Mouse (Mus musculus): ENCODE results near the gene Gm10842. TPM values are rescaled to one million over a fixed set of nuclear protein-coding genes. Genes with fewer than 3 reads are reported as not detected.

Gm10842 gene
- polyA plus RNA-seq, 1 experiment from 2014 or later = not detected

- Histone ChIP-seq H3K4me3 (ENCODE audit: inconsistent target) (no peak overlapping the region), H3K36me3 (ENCODE audit: inconsistent target) (peaks cover 8% of the 10 kb centered on the region; the same call in 1 of the 2 replicates), H3K79me2 (ENCODE audit: inconsistent target) (no peaks in the 10 kb centered on the region), H3K27ac (no peak overlapping the region)
- WGBS (ENCODE audit: missing documents) = 93% methylated on average over 9 of the region's 11 CpGs
Observed at GRCm38 (mm10) chr11:105144508-105145210, 2.0 kb upstream of the Gm10842 start.

- H3K36me3 ChIP-seq (ENCODE audit: inconsistent target) = peaks cover 4% of the 10 kb centered on the region; the same call in 1 of the 2 replicates
- no peak overlapping the region for H3K4me3 ChIP-seq (ENCODE audit: inconsistent target)
- H3K27ac ChIP-seq = no peak overlapping the region
- WGBS (ENCODE audit: missing documents) = 46% methylated on average over 10 of the region's 10 CpGs
- no peaks in the 10 kb centered on the region for H3K79me2 ChIP-seq (ENCODE audit: inconsistent target)
Observed at GRCm38 (mm10) chr11:105145211-105145610, 1.5 kb upstream of the Gm10842 start.

GRCm38 (mm10) chr11:105149353-105149752 lies 2.7 kb downstream of the Gm10842 start:
- no peaks in the 10 kb centered on the region for H3K79me2 ChIP-seq (ENCODE audit: inconsistent target)
- H3K27ac ChIP-seq = no peak overlapping the region
- no peak overlapping the region for H3K4me3 ChIP-seq (ENCODE audit: inconsistent target)
- WGBS (ENCODE audit: missing documents) = 97% methylated on average over 3 of the region's 3 CpGs
- no peaks in the 10 kb centered on the region for H3K36me3 ChIP-seq (ENCODE audit: inconsistent target)

GRCm38 (mm10) chr11:105149766-105150165 lies 3.1 kb downstream of the Gm10842 start:
- no peak overlapping the region for H3K4me3 ChIP-seq (ENCODE audit: inconsistent target)
- H3K36me3 ChIP-seq (ENCODE audit: inconsistent target) = no peaks in the 10 kb centered on the region
- H3K27ac ChIP-seq = no peak overlapping the region
- WGBS (ENCODE audit: missing documents) = no CpG with 5 or more reads among the region's 1 CpGs
- no peaks in the 10 kb centered on the region for H3K79me2 ChIP-seq (ENCODE audit: inconsistent target)

- no peak overlapping the region for H3K27ac ChIP-seq
Observed at GRCm38 (mm10) chr11:105150691-105151090, 4.0 kb downstream of the Gm10842 start.

GRCm38 (mm10) chr11:105151226-105152016 lies 4.7 kb downstream of the Gm10842 start:
- WGBS (ENCODE audit: missing documents) = 12% methylated on average over 18 of the region's 19 CpGs
- Histone ChIP-seq H3K4me3 (ENCODE audit: inconsistent target) (no peak overlapping the region), H3K36me3 (ENCODE audit: inconsistent target) (no peaks in the 10 kb centered on the region), H3K27ac (no peak overlapping the region), H3K79me2 (ENCODE audit: inconsistent target) (no peaks in the 10 kb centered on the region)

More at GRCm38 (mm10) chr11:105150691-105151090, 4.0 kb downstream of the Gm10842 start:
- no peak overlapping the region for H3K4me3 ChIP-seq (ENCODE audit: inconsistent target)
- no peaks in the 10 kb centered on the region for H3K79me2 ChIP-seq (ENCODE audit: inconsistent target)
- 82% methylated on average over 4 of the region's 4 CpGs for WGBS (ENCODE audit: missing documents)
- H3K36me3 ChIP-seq (ENCODE audit: inconsistent target) = no peaks in the 10 kb centered on the region

GRCm38 (mm10) chr11:105152017-105152300 lies 5.3 kb downstream of the Gm10842 start:
- Histone ChIP-seq H3K4me3 (ENCODE audit: inconsistent target) (no peak overlapping the region), H3K36me3 (ENCODE audit: inconsistent target) (no peaks in the 10 kb centered on the region), H3K79me2 (ENCODE audit: inconsistent target) (no peaks in the 10 kb centered on the region), H3K27ac (no peak overlapping the region)
- no CpG with 5 or more reads among the region's 4 CpGs for WGBS (ENCODE audit: missing documents)

- no peak overlapping the region for H3K4me3 ChIP-seq (ENCODE audit: inconsistent target)
- 83% methylated on average over 11 of the region's 11 CpGs for WGBS (ENCODE audit: missing documents)
- no peaks in the 10 kb centered on the region for H3K79me2 ChIP-seq (ENCODE audit: inconsistent target)
- H3K36me3 ChIP-seq (ENCODE audit: inconsistent target) = no peaks in the 10 kb centered on the region
- H3K27ac ChIP-seq = no peak overlapping the region
Observed at GRCm38 (mm10) chr11:105152357-105152899, 5.7 kb downstream of the Gm10842 start.

- Histone ChIP-seq H3K27ac (no peak overlapping the region), H3K36me3 (ENCODE audit: inconsistent target) (no peaks in the 10 kb centered on the region), H3K4me3 (ENCODE audit: inconsistent target) (no peak overlapping the region), H3K79me2 (ENCODE audit: inconsistent target) (no peaks in the 10 kb centered on the region)
- WGBS (ENCODE audit: missing documents) = 58% methylated on average over 12 of the region's 12 CpGs
Observed at GRCm38 (mm10) chr11:105153068-105153833, 6.6 kb downstream of the Gm10842 start.

GRCm38 (mm10) chr11:105155915-105156314 lies 9.2 kb downstream of the Gm10842 start:
- Histone ChIP-seq H3K79me2 (ENCODE audit: inconsistent target) (no peaks in the 10 kb centered on the region), H3K27ac (no peak overlapping the region), H3K4me3 (ENCODE audit: inconsistent target) (no peak overlapping the region), H3K36me3 (ENCODE audit: inconsistent target) (no peaks in the 10 kb centered on the region)
- WGBS (ENCODE audit: missing documents) = 94% methylated on average over 4 of the region's 4 CpGs

GRCm38 (mm10) chr11:105156748-105157267 lies 10.1 kb downstream of the Gm10842 start:
- Histone ChIP-seq H3K36me3 (ENCODE audit: inconsistent target) (no peaks in the 10 kb centered on the region), H3K4me3 (ENCODE audit: inconsistent target) (no peak overlapping the region), H3K79me2 (ENCODE audit: inconsistent target) (no peaks in the 10 kb centered on the region), H3K27ac (no peak overlapping the region)
- 82% methylated on average over 19 of the region's 19 CpGs for WGBS (ENCODE audit: missing documents)

- Histone ChIP-seq H3K79me2 (ENCODE audit: inconsistent target) (no peaks in the 10 kb centered on the region), H3K4me3 (ENCODE audit: inconsistent target) (no peak overlapping the region), H3K36me3 (ENCODE audit: inconsistent target) (no peaks in the 10 kb centered on the region), H3K27ac (no peak overlapping the region)
Observed at GRCm38 (mm10) chr11:105158047-105158446, 11.4 kb downstream of the Gm10842 start.

- Histone ChIP-seq H3K79me2 (ENCODE audit: inconsistent target) (no peaks in the 10 kb centered on the region), H3K4me3 (ENCODE audit: inconsistent target) (no peak overlapping the region), H3K36me3 (ENCODE audit: inconsistent target) (no peaks in the 10 kb centered on the region), H3K27ac (no peak overlapping the region)
- 85% methylated on average over 6 of the region's 6 CpGs for WGBS (ENCODE audit: missing documents)
Observed at GRCm38 (mm10) chr11:105159673-105160360, 13.1 kb downstream of the Gm10842 start.

GRCm38 (mm10) chr11:105161411-105161810 lies 14.7 kb downstream of the Gm10842 start:
- Histone ChIP-seq H3K79me2 (ENCODE audit: inconsistent target) (no peaks in the 10 kb centered on the region), H3K36me3 (ENCODE audit: inconsistent target) (no peaks in the 10 kb centered on the region)
- WGBS (ENCODE audit: missing documents) = 86% methylated on average over 2 of the region's 2 CpGs

More at GRCm38 (mm10) chr11:105161411-105161810, 14.7 kb downstream of the Gm10842 start:
- no peak overlapping the region for H3K27ac ChIP-seq
- no peak overlapping the region for H3K4me3 ChIP-seq (ENCODE audit: inconsistent target)

Data from macrophage (primary cell).